Mouse (Mus musculus) kidney, adult 2 months (tissue): ENCODE data around the gene Dio1. TPM values are rescaled to one million over a fixed set of nuclear protein-coding genes. Genes with fewer than 3 reads are reported as not detected.

Source experiments
- DNase-seq: peaks from one replicate; pipeline ENCODE4 v3.0.0; 2021
- H3K27ac ChIP-seq: fragments of 200-500 bp; 2 replicates; pipeline ENCODE4 v1.5.1; 2012; ENCODE audit warnings: low read depth, low read length, control low read depth, inconsistent platforms; ENCODE audit not compliant: insufficient read depth
- H3K27me3 ChIP-seq: fragments of 200-500 bp; replicated peaks from 2 replicates; pipeline ENCODE4 v1.6.1; 2012; ENCODE audit warnings: mild to moderate bottlenecking, moderate library complexity, low read length, inconsistent platforms; ENCODE audit not compliant: control insufficient read depth, insufficient read depth
- H3K36me3 ChIP-seq: fragments of 200-500 bp; 2 replicates; pipeline ENCODE4 v1.6.1; 2012; ENCODE audit warnings: mild to moderate bottlenecking, moderate library complexity, low read length, inconsistent platforms; ENCODE audit not compliant: control insufficient read depth, insufficient read depth
- H3K4me1 ChIP-seq: fragments of 200-500 bp; 2 replicates; pipeline ENCODE4 v1.6.1; 2011; ENCODE audit warnings: low read length; ENCODE audit not compliant: control insufficient read depth, insufficient read depth
- H3K4me3 ChIP-seq: fragments of 200-500 bp; 2 replicates; pipeline ENCODE4 v1.5.1; 2011; ENCODE audit warnings: mild to moderate bottlenecking, low read depth, low read length, control low read depth; ENCODE audit not compliant: insufficient read depth
- CTCF ChIP-seq: fragments of 200-500 bp; conservative IDR thresholded peaks from 2 replicates; pipeline ENCODE4 v1.5.1; 2011; ENCODE audit warnings: low read depth, mild to moderate bottlenecking, control low read depth, low read length, moderate library complexity, mixed read lengths; ENCODE audit not compliant: insufficient read depth, insufficient read length
- POLR2A ChIP-seq: fragments of 200-500 bp; IDR thresholded peaks from one replicate; pipeline ENCODE4 v1.6.1; 2011; ENCODE audit warnings: low read depth, low read length, control low read depth
- WGBS: fragments of 180-500 bp; shearing (Covaris S2); methylation state at CpG from one replicate; pipeline ENCODE4 v1.1.7; 2018; 5-methylcytosine and 5-hydroxymethylcytosine counted together
- polyA plus RNA-seq: library from polyadenylated mRNA; depleted of rRNA; stranded (reverse); fragments of >200 nt; gene quantifications from 2 replicates; pipeline ENCODE4 v1.2.3, GENCODE M21; 2012

Dio1 gene
- polyA plus RNA-seq, 1 experiment, result 70.0 TPM

DNA sequence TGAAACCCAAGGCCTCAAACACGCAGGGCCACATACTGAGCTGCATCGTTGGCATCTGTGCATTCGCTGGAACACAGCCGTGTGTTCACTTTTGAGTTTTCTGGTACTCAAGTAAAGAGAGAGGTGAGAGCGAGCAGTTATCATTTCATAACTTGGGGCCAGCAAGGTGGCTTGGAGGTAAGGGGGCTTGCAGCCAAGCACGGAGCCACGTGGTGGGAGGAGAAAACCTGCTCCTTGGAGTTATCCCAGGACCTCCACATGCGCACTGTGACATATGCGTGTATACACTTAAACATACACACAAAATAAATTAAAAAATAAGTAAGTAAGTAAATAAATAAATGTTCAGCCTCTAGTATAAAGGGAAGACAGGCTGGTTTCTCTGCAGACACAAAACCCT lies 4.7 kb downstream of the Dio1 start:
- no peaks in the 10 kb centered on the region for H3K36me3 ChIP-seq
- 92% methylated on average over 9 of the region's 9 CpGs for WGBS
- H3K27me3 ChIP-seq, result no peaks in the 10 kb centered on the region
- no peak overlapping the region for H3K4me3 ChIP-seq
- peaks cover 13% of the 10 kb centered on the region for H3K4me1 ChIP-seq
- TF ChIP-seq POLR2A (no peak), CTCF (no peak)
- H3K27ac ChIP-seq, result no peak overlapping the region; the same call in 1 of the 2 replicates
- DNase-seq, result peak; percentile 38

DNA sequence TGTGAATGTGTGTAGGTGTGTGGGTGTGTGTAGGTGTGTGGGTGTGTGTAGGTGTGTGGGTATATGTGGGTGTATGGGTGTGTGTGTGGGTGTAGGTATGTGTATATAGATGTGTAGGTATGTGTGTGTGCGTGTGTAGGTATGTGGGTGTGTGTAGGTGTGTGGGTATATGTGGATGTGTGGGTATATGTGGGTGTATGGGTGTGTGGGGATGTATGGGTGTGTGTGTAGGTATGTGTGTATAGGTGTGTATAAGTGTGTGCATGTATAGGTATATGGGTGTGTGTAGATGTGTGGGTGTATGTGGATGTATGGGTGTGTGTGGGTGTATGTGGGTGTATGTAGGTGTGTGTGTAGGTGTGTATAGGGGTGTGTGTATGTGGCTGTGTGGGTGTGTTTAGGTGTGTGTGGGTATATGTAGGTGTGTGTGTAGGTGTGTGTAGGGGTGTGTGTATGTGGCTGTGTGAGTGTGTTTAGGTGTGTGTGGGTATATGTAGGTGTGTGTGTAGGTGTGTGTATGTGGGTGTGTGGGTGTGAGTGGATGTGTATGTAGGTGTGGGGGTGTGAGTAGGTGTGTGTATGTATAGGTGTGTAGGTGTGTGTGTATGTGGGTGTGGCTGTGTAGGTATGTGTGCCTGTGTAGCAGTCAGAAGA lies 5.9 kb downstream of the Dio1 start:
- H3K27me3 ChIP-seq, result no peaks in the 10 kb centered on the region
- 94% methylated on average over 1 of the region's 1 CpGs for WGBS
- no peak for DNase-seq
- TF ChIP-seq CTCF (no peak), POLR2A (no peak)
- H3K36me3 ChIP-seq, result no peaks in the 10 kb centered on the region
- H3K4me1 ChIP-seq, result peaks cover 13% of the 10 kb centered on the region
- H3K4me3 ChIP-seq, result no peak overlapping the region
- H3K27ac ChIP-seq, result no peak overlapping the region

DNA sequence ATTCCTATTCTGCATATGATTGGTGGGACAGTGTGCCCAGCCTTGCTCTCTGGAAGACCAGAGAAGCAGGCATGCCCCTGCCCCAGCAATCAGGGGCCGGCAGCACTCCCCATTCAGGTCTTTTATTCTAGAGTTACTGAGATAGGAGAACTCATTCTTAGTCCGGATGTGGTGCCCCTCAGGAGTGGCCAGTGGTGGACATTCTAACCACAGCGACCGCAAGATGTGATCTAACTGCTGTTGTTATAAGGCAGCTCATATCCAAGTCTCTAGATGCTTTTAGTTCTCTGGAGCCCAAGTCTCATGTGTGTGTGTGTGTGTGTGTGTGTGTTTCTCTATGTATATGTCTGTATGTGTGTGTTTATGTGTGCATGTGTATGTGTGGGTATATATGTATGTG lies 6.6 kb downstream of the Dio1 start:
- peak overlapping the region; percentile 22; the same call in 1 of the 2 replicates for H3K27ac ChIP-seq
- TF ChIP-seq CTCF (no peak), POLR2A (no peak)
- WGBS, result 71% methylated on average over 4 of the region's 4 CpGs
- H3K4me3 ChIP-seq, result no peak overlapping the region
- no peak for DNase-seq
- no peaks in the 10 kb centered on the region for H3K27me3 ChIP-seq
- no peaks in the 10 kb centered on the region for H3K36me3 ChIP-seq
- H3K4me1 ChIP-seq, result peaks cover 13% of the 10 kb centered on the region

DNA sequence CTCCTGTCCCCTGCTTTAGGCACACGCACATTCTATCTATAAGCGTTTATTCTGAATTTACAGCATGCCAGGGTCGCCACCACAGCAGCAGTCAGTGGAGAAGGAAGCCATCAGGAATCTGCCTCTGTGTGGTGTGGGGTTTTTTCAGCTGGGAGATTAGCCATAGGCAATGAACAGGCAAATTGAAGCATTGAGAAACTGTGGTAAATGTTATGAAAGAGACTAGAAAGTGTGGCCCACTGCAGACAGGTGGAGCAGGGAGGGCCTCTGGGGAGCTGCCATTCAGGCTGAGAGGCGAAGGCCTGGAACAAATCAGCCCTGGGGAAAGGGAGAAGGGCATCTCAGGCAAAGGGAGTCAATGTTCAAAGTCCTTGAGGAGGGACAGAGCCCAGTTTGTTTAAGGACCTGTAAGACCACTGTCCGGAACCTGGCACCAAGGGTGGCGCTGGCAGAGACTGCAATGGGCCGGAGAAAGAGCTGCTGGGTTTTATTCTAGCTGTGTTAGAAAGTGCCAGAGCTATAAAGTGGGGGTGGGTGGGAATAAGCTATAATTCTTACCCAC lies 7.1 kb downstream of the Dio1 start:
- TF ChIP-seq POLR2A (no peak), CTCF (no peak)
- Histone ChIP-seq H3K27me3 (no peaks in the 10 kb centered on the region), H3K27ac (peak overlapping the region; percentile 32; the same call in 1 of the 2 replicates), H3K36me3 (no peaks in the 10 kb centered on the region), H3K4me3 (no peak overlapping the region), H3K4me1 (peaks cover 13% of the 10 kb centered on the region)
- DNase-seq, result peak; percentile 86
- WGBS, result 76% methylated on average over 7 of the region's 7 CpGs

DNA sequence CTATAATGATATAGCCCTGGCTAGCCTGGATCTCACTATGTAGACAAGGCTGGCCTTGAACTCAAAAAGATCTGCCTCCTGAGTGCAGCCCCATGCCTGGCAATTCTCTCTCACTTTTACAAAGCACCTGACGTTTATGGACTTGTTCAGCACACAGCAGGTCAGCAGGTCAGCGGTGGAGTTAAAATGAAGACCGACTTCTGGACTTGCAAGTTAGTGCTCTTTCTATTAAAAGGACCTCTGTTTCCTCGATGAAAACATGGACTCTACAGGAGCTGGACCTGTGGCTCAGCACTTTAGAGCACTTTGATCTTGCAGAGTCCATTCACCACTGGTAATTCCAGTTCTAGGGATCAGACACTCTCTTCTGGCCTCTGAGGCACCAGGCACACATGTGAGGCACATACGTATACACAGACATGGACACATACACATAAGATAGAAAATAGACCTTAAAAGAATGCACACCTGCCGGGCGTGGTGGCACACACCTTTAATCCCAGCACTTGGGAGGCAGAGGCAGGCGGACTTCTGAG lies 8.8 kb downstream of the Dio1 start:
- Histone ChIP-seq H3K4me3 (no peak overlapping the region), H3K27me3 (no peaks in the 10 kb centered on the region), H3K4me1 (peaks cover 10% of the 10 kb centered on the region), H3K36me3 (no peaks in the 10 kb centered on the region), H3K27ac (no peak overlapping the region)
- WGBS, result 68% methylated on average over 8 of the region's 8 CpGs
- TF ChIP-seq CTCF, result no peak
- no peak for TF ChIP-seq POLR2A
- peak; percentile 73 for DNase-seq

DNA sequence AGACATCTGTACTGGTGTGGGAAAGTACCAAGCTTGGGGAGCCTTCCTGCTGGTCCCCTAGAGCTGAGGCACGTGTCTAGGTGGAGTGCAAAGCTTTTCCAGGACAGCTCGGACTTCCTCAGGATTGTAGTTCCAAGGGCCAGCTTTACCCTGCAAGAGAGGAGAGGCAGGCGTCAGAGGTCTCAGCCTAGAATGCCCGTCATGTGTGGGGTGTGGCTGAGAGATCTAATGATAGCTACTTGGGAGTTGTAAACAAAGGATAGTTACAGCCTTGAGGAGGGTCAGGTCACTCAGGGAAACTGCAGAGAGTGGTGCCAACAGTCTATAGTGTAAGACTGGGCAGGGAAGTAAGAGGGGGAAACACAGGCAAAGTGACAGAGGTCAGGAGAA lies 14.7 kb downstream of the Dio1 start:
- WGBS, result 34% methylated on average over 4 of the region's 4 CpGs
- Histone ChIP-seq H3K4me1 (no peaks in the 10 kb centered on the region), H3K4me3 (no peak overlapping the region), H3K27me3 (no peaks in the 10 kb centered on the region), H3K36me3 (no peaks in the 10 kb centered on the region), H3K27ac (no peak overlapping the region)
- DNase-seq, result peak; percentile 25
- TF ChIP-seq CTCF (no peak), POLR2A (no peak)

DNA sequence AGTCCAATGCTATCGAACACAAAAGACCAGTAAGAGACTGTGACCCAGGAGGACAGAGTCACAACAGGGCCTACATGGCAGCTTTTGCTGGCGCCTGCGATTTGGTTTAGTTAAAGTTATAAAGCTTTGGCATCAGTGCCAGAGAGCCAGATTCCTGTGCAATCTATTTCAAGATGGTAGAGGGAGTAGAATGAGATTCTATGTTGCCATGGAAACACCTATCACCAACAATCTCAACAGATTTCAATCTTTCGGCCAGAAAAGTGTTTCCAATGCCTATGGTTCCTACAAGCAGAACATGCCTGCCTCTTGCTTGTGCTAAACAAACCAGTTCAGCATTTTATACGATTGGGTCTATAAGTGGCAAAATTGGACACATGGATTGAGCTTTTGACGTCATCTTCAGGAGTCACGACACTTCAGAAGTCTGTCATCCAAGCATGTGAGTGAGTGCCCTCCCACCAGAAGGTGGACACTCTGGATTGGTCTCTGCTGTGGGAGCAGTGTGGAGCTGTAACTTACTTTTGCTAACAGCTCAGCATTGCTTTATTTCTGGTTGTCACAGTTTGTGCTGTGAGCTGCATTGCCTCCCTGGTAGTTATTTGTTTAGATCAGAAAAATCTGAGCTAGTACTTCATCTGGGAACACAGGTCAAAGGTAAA lies 15.2 kb downstream of the Dio1 start:
- Histone ChIP-seq H3K27me3 (no peaks in the 10 kb centered on the region), H3K4me3 (no peak overlapping the region), H3K4me1 (no peaks in the 10 kb centered on the region), H3K27ac (no peak overlapping the region), H3K36me3 (no peaks in the 10 kb centered on the region)
- WGBS, result 85% methylated on average over 7 of the region's 7 CpGs
- no peak for DNase-seq
- TF ChIP-seq POLR2A, result no peak
